Mouse (Mus musculus) lung, postnatal 0 days (tissue): ENCODE results near the gene Adgrg6.

Experiments
- CTCF ChIP-seq: IDR thresholded peaks from 2 replicates; pipeline ENCODE4 v1.5.1; 2016; ENCODE audit warnings: antibody characterized with exemption, mild to moderate bottlenecking
- EP300 ChIP-seq: IDR thresholded peaks from 2 replicates; pipeline ENCODE4 v1.6.1; 2016; ENCODE audit warnings: antibody characterized with exemption, mild to moderate bottlenecking, control low read depth

DNA sequence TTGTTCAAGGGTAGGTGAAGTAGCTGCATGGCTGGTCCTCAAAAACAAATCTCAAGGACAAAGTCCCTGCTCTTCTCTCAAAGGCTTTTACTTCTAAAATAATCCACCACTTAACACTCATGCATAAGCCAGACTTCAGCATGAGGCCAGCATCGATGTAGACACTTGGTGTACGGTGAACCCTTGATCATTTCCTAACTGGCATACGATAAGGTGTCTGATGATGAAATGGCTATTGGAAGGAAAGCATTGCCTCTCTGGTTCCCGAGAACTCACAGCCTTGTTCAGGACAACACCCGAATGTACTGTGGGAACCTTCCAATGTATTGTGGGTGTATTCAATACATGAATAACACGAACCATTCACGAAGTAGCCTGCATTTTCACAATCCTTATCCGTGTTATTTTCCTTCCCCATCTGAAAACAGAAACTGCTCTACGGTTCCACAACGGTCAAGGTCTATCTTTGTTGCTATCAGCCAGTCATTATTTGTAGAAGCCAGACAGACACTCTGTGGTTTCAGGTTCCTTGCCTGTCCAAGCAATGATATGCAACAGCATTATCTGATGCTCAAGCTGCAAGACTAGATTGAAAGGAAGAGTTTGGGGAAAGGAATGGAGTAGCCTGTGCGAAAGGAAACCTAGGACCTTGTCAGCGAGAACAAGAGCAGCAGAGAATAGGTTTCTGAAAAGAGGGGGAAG lies 99.7 kb downstream of the Adgrg6 start:
- TF ChIP-seq CTCF (no peak), EP300 (no peak)
